ENCODE assay signal across 8 mouse cellular contexts in genomic region chr8:3336658-3337524, GRCm38 (mm10). TPM values are rescaled to one million over a fixed set of nuclear protein-coding genes. Genes with fewer than 3 reads are reported as not detected.
DNase-seq lines count a peak whose midpoint lies in the region; ATAC-seq and TF ChIP-seq lines count a peak whose summit lies in the region.

No protein-coding gene starts in this region.

- WGBS in kidney, embryonic 14.5 days, result 64% methylated on average over 9 of the region's 9 CpGs
- 60% methylated on average over 9 of the region's 9 CpGs for WGBS in small intestine, adult 2 months

- H3K27ac ChIP-seq in kidney, embryonic 14.5 days (ENCODE audit: low read depth, low read length), result no peak overlapping the region
- no peak overlapping the region for H3K27ac ChIP-seq in small intestine, adult 2 months (ENCODE audit: insufficient read depth, low read depth, low read length)

- H3K4me1 ChIP-seq in kidney, embryonic 14.5 days (ENCODE audit: control insufficient read depth, insufficient read depth, low read length), result no peaks in the 10 kb centered on the region
- H3K4me1 ChIP-seq in small intestine, adult 2 months (ENCODE audit: control insufficient read depth, insufficient read depth, insufficient read length, low read length), result no peaks in the 10 kb centered on the region

- no peaks in the 10 kb centered on the region for H3K36me3 ChIP-seq in kidney, embryonic 14.5 days (ENCODE audit: control insufficient read depth, insufficient read depth, low read length)
- H3K36me3 ChIP-seq in small intestine, adult 2 months (ENCODE audit: control insufficient read depth, insufficient read depth, low read length), result no peaks in the 10 kb centered on the region

- TF ChIP-seq CTCF in small intestine, adult 2 months (IDR thresholded peaks at IDR 0.05; ENCODE audit: extremely low read depth, insufficient read length, insufficient replicate concordance, low read depth, low read length), result peak; percentile 66; the same call in 1 of the 2 replicates

- DNase-seq in cerebellum, adult 11 months, result peak; percentile 13
- DNase-seq in 3T3-L1 (ENCODE audit: low read depth, low spot score), result peak; percentile 59
- peak; percentile 73 for DNase-seq in adrenal gland, postnatal 14 days
- peak; percentile 68 for DNase-seq in lung, postnatal 10 days

- H3K9ac ChIP-seq in kidney, embryonic 14.5 days (ENCODE audit: low read depth, low read length), result no peak overlapping the region

- no peak for TF ChIP-seq POLR2A in small intestine, adult 2 months (IDR thresholded peaks at IDR 0.05; ENCODE audit: low read depth, low read length)

- H3K9me3 ChIP-seq in kidney, embryonic 14.5 days (ENCODE audit: control insufficient read depth, low read length), result no peaks in the 10 kb centered on the region

- no peak for ATAC-seq in cerebellum, adult (ENCODE audit: insufficient number of reproducible peaks, low FRiP score, low TSS enrichment)
- peak; percentile 72 for ATAC-seq in erythroblast, adult 5-6 weeks (replicated peaks; ENCODE audit: low FRiP score, poor library complexity, severe bottlenecking)
- peak; percentile 77 for ATAC-seq in kidney, embryonic 14.5 days (ENCODE audit: low FRiP score, low TSS enrichment)

- no peak overlapping the region for H3K4me3 ChIP-seq in kidney, embryonic 14.5 days (ENCODE audit: low read length)
- H3K4me3 ChIP-seq in small intestine, adult 2 months (ENCODE audit: low read depth, low read length), result no peak overlapping the region

- no peaks in the 10 kb centered on the region for H3K27me3 ChIP-seq in kidney, embryonic 14.5 days (ENCODE audit: control insufficient read depth, insufficient read depth, low read length)
- no peaks in the 10 kb centered on the region for H3K27me3 ChIP-seq in small intestine, adult 2 months (ENCODE audit: control insufficient read depth, insufficient read depth, low read length)

- H3K4me2 ChIP-seq in kidney, embryonic 14.5 days (replicated peaks; ENCODE audit: low read depth, low read length), result no peak overlapping the region

RNA-seq across cellular contexts. Expression of gene A430078G23Rik, which starts 16.3 kb away (rescaled TPM):
- 1.9 and 11.6 TPM in 2 replicates for total RNA-seq in adrenal gland, postnatal 14 days (2021)
- 1.3 and 2.3 TPM in 2 replicates for total RNA-seq in erythroblast, adult 5-6 weeks (2015; ENCODE audit: low replicate concordance)
- total RNA-seq in erythroblast, adult 5-6 weeks (2017; ENCODE audit: low replicate concordance), result 3.5 and 4.0 TPM in 2 replicates
- polyA plus RNA-seq in kidney, embryonic 14.5 days (2014; fragmentation: Nextera tagmentation; extraction: Ambion mirVana), result not detected in 2 replicates
- polyA plus RNA-seq in small intestine, adult 2 months (2012; rRNA removed), result 0.69 and 0.80 TPM in 2 replicates

RNA-seq across cellular contexts. Expression of gene Arhgef18, which starts 55.9 kb away (rescaled TPM):
- 31.0 and 42.0 TPM in 2 replicates for total RNA-seq in adrenal gland, postnatal 14 days (2021)
- 5.0 and 7.3 TPM in 2 replicates for total RNA-seq in erythroblast, adult 5-6 weeks (2015; ENCODE audit: low replicate concordance)
- 7.0 and 7.7 TPM in 2 replicates for total RNA-seq in erythroblast, adult 5-6 weeks (2017; ENCODE audit: low replicate concordance)
- polyA plus RNA-seq in kidney, embryonic 14.5 days (2014; fragmentation: Nextera tagmentation; extraction: Ambion mirVana), result 8.9 and 11.7 TPM in 2 replicates
- 32.4 and 43.1 TPM in 2 replicates for polyA plus RNA-seq in small intestine, adult 2 months (2012; rRNA removed)

RNA-seq across cellular contexts. Expression of gene Insr, which starts 57.5 kb away (rescaled TPM):
- 121 and 129 TPM in 2 replicates for total RNA-seq in adrenal gland, postnatal 14 days (2021)
- 13.6 and 21.7 TPM in 2 replicates for total RNA-seq in erythroblast, adult 5-6 weeks (2015; ENCODE audit: low replicate concordance)
- 8.3 and 13.1 TPM in 2 replicates for total RNA-seq in erythroblast, adult 5-6 weeks (2017; ENCODE audit: low replicate concordance)
- polyA plus RNA-seq in kidney, embryonic 14.5 days (2014; fragmentation: Nextera tagmentation; extraction: Ambion mirVana), result 33.2 and 40.2 TPM in 2 replicates
- polyA plus RNA-seq in small intestine, adult 2 months (2012; rRNA removed), result 13.3 and 21.8 TPM in 2 replicates

Comparison
In these comparisons a context has a peak if more than half of its experiments do, and no peak if none do; other contexts are left out.
1. DNase-seq: peak in every context shown above with its lines; median percentile 73 in adrenal gland, postnatal 14 days; 68 in lung, postnatal 10 days; 59 in 3T3-L1; 13 in cerebellum, adult 11 months.